Mouse (Mus musculus) limb, embryonic 15.5 days (tissue): ENCODE data around the gene Gstm6. TPM values are rescaled to one million over a fixed set of nuclear protein-coding genes. Genes with fewer than 3 reads are reported as not detected.
"Not testable (repeated sequence)": the region's sequence is repeated elsewhere in the genome, so short reads cannot be mapped to it uniquely, and the experiment has no call there.

Experiments
- ATAC-seq: fragments of 200-750 bp; cut with Nextera tagmentation; 2 replicates; pipeline ENCODE4 v1.8.0; 2017; ENCODE audit warnings: low read depth, moderate TSS enrichment; ENCODE audit not compliant: insufficient number of reproducible peaks, low FRiP score, low TSS enrichment
- H3K27ac ChIP-seq: fragments of 300-500 bp; sonication (generic); 2 replicates; pipeline ENCODE4 v1.5.1; 2015; ENCODE audit warnings: moderate library complexity, mild to moderate bottlenecking, inconsistent platforms
- H3K27me3 ChIP-seq: fragments of 300-500 bp; sonication (generic); 2 replicates; pipeline ENCODE4 v1.6.1; 2015; ENCODE audit warnings: inconsistent platforms
- H3K36me3 ChIP-seq: fragments of 300-500 bp; sonication (generic); 2 replicates; pipeline ENCODE4 v1.6.1; 2015; ENCODE audit warnings: inconsistent platforms
- H3K4me1 ChIP-seq: fragments of 300-500 bp; sonication (generic); 2 replicates; pipeline ENCODE4 v1.6.1; 2015; ENCODE audit warnings: inconsistent platforms
- H3K4me2 ChIP-seq: fragments of 300-500 bp; sonication (generic); 2 replicates; pipeline ENCODE4 v1.6.1; 2015; ENCODE audit warnings: mild to moderate bottlenecking, inconsistent platforms
- H3K4me3 ChIP-seq: fragments of 300-500 bp; sonication (generic); 2 replicates; pipeline ENCODE4 v1.5.1; 2015; ENCODE audit warnings: mild to moderate bottlenecking, inconsistent platforms
- H3K9ac ChIP-seq: fragments of 300-500 bp; sonication (generic); 2 replicates; pipeline ENCODE4 v1.6.1; 2015; ENCODE audit warnings: inconsistent platforms
- H3K9me3 ChIP-seq: fragments of 300-500 bp; sonication (generic); 2 replicates; pipeline ENCODE4 v1.6.1; 2016; ENCODE audit warnings: inconsistent platforms
- WGBS: fragments of 180-500 bp; shearing (Covaris S2); methylation state at CpG from one replicate; pipeline ENCODE4 v1.1.7; 2015; 5-methylcytosine and 5-hydroxymethylcytosine counted together
- polyA plus RNA-seq: library from polyadenylated mRNA; unstranded; fragments of >200 nt; fragmentation: Nextera tagmentation; extraction: Ambion mirVana; gene quantifications from 2 replicates; pipeline ENCODE4 v1.2.1, GENCODE M21; 2015

Gstm6 gene
- polyA plus RNA-seq: 6.8 and 7.4 TPM in 2 replicates

GRCm38 (mm10) chr3:107943239-107943990 is at the start of gene Gstm6:
Gene Gstm6 (minus strand): TSS chr3:107943749.
- peak within 1 kb of the TSS; percentile 41 for H3K4me2 ChIP-seq
- no peaks in the 10 kb centered on the region for H3K27me3 ChIP-seq
- H3K27ac ChIP-seq: no peak within 1 kb of the TSS
- H3K4me1 ChIP-seq: peaks cover 9% of the 10 kb centered on the region; the same call in 1 of the 2 replicates
- 14% methylated on average over 20 of the region's 20 CpGs for WGBS
- H3K36me3 ChIP-seq: no peaks in the 10 kb centered on the region
- no peak within 1 kb of the TSS for H3K9ac ChIP-seq
- ATAC-seq: peak; percentile 16; the same call in 1 of the 2 replicates
- H3K4me3 ChIP-seq: peak within 1 kb of the TSS; percentile 27
- no peaks in the 10 kb centered on the region for H3K9me3 ChIP-seq

GRCm38 (mm10) chr3:107986041-107986562 is 42.6 kb upstream of the Gstm6 start, which contains the start of gene Gstm2:
Gene Gstm2 (minus strand): TSS chr3:107986453.
- peak; percentile 67; the same call in 1 of the 2 replicates for ATAC-seq
- no peak within 1 kb of the TSS for H3K9ac ChIP-seq

GRCm38 (mm10) chr3:107985141-107985540 is 41.6 kb upstream of the Gstm6 start:
- not testable (repeated sequence) for H3K9me3 ChIP-seq, H3K4me1 ChIP-seq, H3K36me3 ChIP-seq, H3K9ac ChIP-seq, H3K27me3 ChIP-seq, H3K4me3 ChIP-seq, H3K4me2 ChIP-seq, H3K27ac ChIP-seq, ATAC-seq
- WGBS: 93% methylated on average over 2 of the region's 2 CpGs

More at GRCm38 (mm10) chr3:107986041-107986562, 42.6 kb upstream of the Gstm6 start, which contains the start of gene Gstm2:
- no peaks in the 10 kb centered on the region for H3K36me3 ChIP-seq
- no peaks in the 10 kb centered on the region for H3K27me3 ChIP-seq
- WGBS: 42% methylated on average over 8 of the region's 8 CpGs
- peak within 1 kb of the TSS; percentile 29 for H3K4me3 ChIP-seq
- H3K4me1 ChIP-seq: 0 out of 2 replicates have a peak, but pooled peaks cover 8% of the 10 kb centered on the region
- H3K4me2 ChIP-seq: peak within 1 kb of the TSS; percentile 31
- H3K9me3 ChIP-seq: no peaks in the 10 kb centered on the region
- peak within 1 kb of the TSS; percentile 1; the same call in 1 of the 2 replicates for H3K27ac ChIP-seq

GRCm38 (mm10) chr3:107984471-107984870 is 40.9 kb upstream of the Gstm6 start:
- no peaks in the 10 kb centered on the region for H3K27me3 ChIP-seq
- H3K27ac ChIP-seq: no peak overlapping the region
- H3K36me3 ChIP-seq: no peaks in the 10 kb centered on the region
- H3K4me1 ChIP-seq: 0 out of 2 replicates have a peak, but pooled peaks cover 8% of the 10 kb centered on the region
- no peak overlapping the region for H3K4me2 ChIP-seq
- no peak overlapping the region for H3K4me3 ChIP-seq
- H3K9me3 ChIP-seq: no peaks in the 10 kb centered on the region
- ATAC-seq: no peak
- WGBS: 77% methylated on average over 5 of the region's 5 CpGs
- no peak overlapping the region for H3K9ac ChIP-seq

- ATAC-seq: no peak
Observed at GRCm38 (mm10) chr3:107983771-107984170, 40.2 kb upstream of the Gstm6 start.

GRCm38 (mm10) chr3:107982726-107983125 is 39.2 kb upstream of the Gstm6 start:
- no peaks in the 10 kb centered on the region for H3K9me3 ChIP-seq
- no peak overlapping the region for H3K4me3 ChIP-seq
- no peak overlapping the region for H3K27ac ChIP-seq
- no peak overlapping the region for H3K9ac ChIP-seq
- H3K4me2 ChIP-seq: no peak overlapping the region
- no peaks in the 10 kb centered on the region for H3K27me3 ChIP-seq
- 0 out of 2 replicates have a peak, but pooled peaks cover 8% of the 10 kb centered on the region for H3K4me1 ChIP-seq
- H3K36me3 ChIP-seq: no peaks in the 10 kb centered on the region
- ATAC-seq: no peak
- WGBS: 85% methylated on average over 6 of the region's 6 CpGs

More at GRCm38 (mm10) chr3:107983771-107984170, 40.2 kb upstream of the Gstm6 start:
- H3K27ac ChIP-seq: no peak overlapping the region
- 65% methylated on average over 3 of the region's 3 CpGs for WGBS
- H3K27me3 ChIP-seq: no peaks in the 10 kb centered on the region
- no peaks in the 10 kb centered on the region for H3K36me3 ChIP-seq
- no peak overlapping the region for H3K9ac ChIP-seq
- no peaks in the 10 kb centered on the region for H3K9me3 ChIP-seq
- 0 out of 2 replicates have a peak, but pooled peaks cover 8% of the 10 kb centered on the region for H3K4me1 ChIP-seq
- no peak overlapping the region for H3K4me3 ChIP-seq
- no peak overlapping the region for H3K4me2 ChIP-seq

- 71% methylated on average over 3 of the region's 3 CpGs for WGBS
- H3K9me3 ChIP-seq: no peaks in the 10 kb centered on the region
- H3K27me3 ChIP-seq: no peaks in the 10 kb centered on the region
- no peak overlapping the region for H3K27ac ChIP-seq
- H3K4me3 ChIP-seq: no peak overlapping the region
- H3K9ac ChIP-seq: no peak overlapping the region
- no peaks in the 10 kb centered on the region for H3K36me3 ChIP-seq
- ATAC-seq: no peak
- H3K4me2 ChIP-seq: no peak overlapping the region
- 0 out of 2 replicates have a peak, but pooled peaks cover 5% of the 10 kb centered on the region for H3K4me1 ChIP-seq
Observed at GRCm38 (mm10) chr3:107981261-107981660, 37.7 kb upstream of the Gstm6 start.

- 72% methylated on average over 3 of the region's 3 CpGs for WGBS
- no peak for ATAC-seq
- Histone ChIP-seq H3K27me3 (no peaks in the 10 kb centered on the region), H3K9ac (no peak overlapping the region), H3K4me1 (no peaks in the 10 kb centered on the region), H3K4me2 (no peak overlapping the region), H3K27ac (no peak overlapping the region), H3K36me3 (no peaks in the 10 kb centered on the region), H3K4me3 (no peak overlapping the region), H3K9me3 (no peaks in the 10 kb centered on the region)
Observed at GRCm38 (mm10) chr3:107977691-107978090, 34.1 kb upstream of the Gstm6 start.

GRCm38 (mm10) chr3:107974237-107974636 is 30.7 kb upstream of the Gstm6 start:
- Histone ChIP-seq H3K9me3 (no peaks in the 10 kb centered on the region), H3K27me3 (no peaks in the 10 kb centered on the region), H3K4me1 (no peaks in the 10 kb centered on the region), H3K4me2 (no peak overlapping the region), H3K4me3 (no peak overlapping the region), H3K9ac (no peak overlapping the region), H3K27ac (no peak overlapping the region), H3K36me3 (no peaks in the 10 kb centered on the region)
- 90% methylated on average over 1 of the region's 1 CpGs for WGBS
- no peak for ATAC-seq

GRCm38 (mm10) chr3:107972070-107972469 is 28.5 kb upstream of the Gstm6 start:
- Histone ChIP-seq H3K27ac (no peak overlapping the region), H3K4me3 (no peak overlapping the region), H3K9me3 (no peaks in the 10 kb centered on the region), H3K36me3 (no peaks in the 10 kb centered on the region), H3K27me3 (no peaks in the 10 kb centered on the region), H3K4me2 (no peak overlapping the region), H3K9ac (no peak overlapping the region), H3K4me1 (no peaks in the 10 kb centered on the region)
- 88% methylated on average over 3 of the region's 3 CpGs for WGBS
- ATAC-seq: no peak

- not testable (repeated sequence) for H3K9ac ChIP-seq, H3K4me3 ChIP-seq, H3K36me3 ChIP-seq, H3K27me3 ChIP-seq, H3K4me1 ChIP-seq, ATAC-seq, H3K27ac ChIP-seq, H3K4me2 ChIP-seq, H3K9me3 ChIP-seq
- 61% methylated on average over 3 of the region's 3 CpGs for WGBS
Observed at GRCm38 (mm10) chr3:107971101-107971500, 27.6 kb upstream of the Gstm6 start.

GRCm38 (mm10) chr3:107968724-107969395 is 25.3 kb upstream of the Gstm6 start, which contains the start of gene Gstm3:
Gene Gstm3 (minus strand): TSS chr3:107969283.
- no peak within 1 kb of the TSS for H3K9ac ChIP-seq
- no peak for ATAC-seq
- 53% methylated on average over 13 of the region's 13 CpGs for WGBS
- no peak within 1 kb of the TSS for H3K4me3 ChIP-seq
- H3K27ac ChIP-seq: no peak within 1 kb of the TSS
- H3K4me2 ChIP-seq: no peak within 1 kb of the TSS
- no peaks in the 10 kb centered on the region for H3K27me3 ChIP-seq
- no peaks in the 10 kb centered on the region for H3K36me3 ChIP-seq
- H3K9me3 ChIP-seq: no peaks in the 10 kb centered on the region
- H3K4me1 ChIP-seq: no peaks in the 10 kb centered on the region
